Mouse (Mus musculus): Measurements from ENCODE around the gene Plxna1. TPM values are rescaled to one million over a fixed set of nuclear protein-coding genes. Genes with fewer than 3 reads are reported as not detected.

The Plxna1 gene
- polyA plus RNA-seq, 1 experiment from 2014 or later: 11.1 TPM

GRCm38 (mm10) chr6:89304375-89305058 is 57.9 kb downstream of the Plxna1 start:
- no peak for ATAC-seq (ENCODE audit: insufficient number of reproducible peaks, insufficient read depth, low FRiP score, low read depth)
- Histone ChIP-seq H3K4me3 (ENCODE audit: control insufficient read depth in 1 of 2, insufficient read depth in 1 of 2, low read depth in 1 of 2, low read length in 2 of 2) (no peak overlapping the region), H3K4me1 (ENCODE audit: control insufficient read depth in 2 of 2, insufficient read depth in 2 of 2, low read length in 2 of 2) (no peaks in the 10 kb centered on the region), H3K27ac (replicated peaks in 1 of 2; ENCODE audit: control insufficient read depth in 1 of 2, insufficient read depth in 1 of 2, low read depth in 2 of 2, low read length in 2 of 2) (no peak overlapping the region), H3K9ac (ENCODE audit: low read length) (no peak overlapping the region), H3K36me3 (ENCODE audit: control insufficient read depth, insufficient read depth, low read length) (no peaks in the 10 kb centered on the region), H3K9me3 (ENCODE audit: control insufficient read depth, low read length) (peaks cover 10% of the 10 kb centered on the region), H3K27me3 (ENCODE audit: control insufficient read depth, insufficient read depth, low read length) (no peaks in the 10 kb centered on the region), H3K4me2 (ENCODE audit: low read length) (no peak overlapping the region)
- WGBS: 68% methylated on average over 3 of the region's 3 CpGs

- Histone ChIP-seq H3K9ac (ENCODE audit: low read length) (no peak overlapping the region), H3K4me2 (ENCODE audit: low read length) (no peak overlapping the region), H3K9me3 (ENCODE audit: control insufficient read depth, low read length) (no peaks in the 10 kb centered on the region), H3K4me3 (ENCODE audit: control insufficient read depth in 1 of 2, insufficient read depth in 1 of 2, low read depth in 1 of 2, low read length in 2 of 2) (no peak overlapping the region), H3K27ac (replicated peaks in 1 of 2; ENCODE audit: control insufficient read depth in 1 of 2, insufficient read depth in 1 of 2, low read depth in 2 of 2, low read length in 2 of 2) (no peak overlapping the region), H3K36me3 (ENCODE audit: control insufficient read depth, insufficient read depth, low read length) (no peaks in the 10 kb centered on the region), H3K27me3 (ENCODE audit: control insufficient read depth, insufficient read depth, low read length) (no peaks in the 10 kb centered on the region), H3K4me1 (ENCODE audit: control insufficient read depth in 2 of 2, insufficient read depth in 2 of 2, low read length in 2 of 2) (no peaks in the 10 kb centered on the region)
- ATAC-seq (ENCODE audit: insufficient number of reproducible peaks, insufficient read depth, low FRiP score, low read depth): no peak
- WGBS: 73% methylated on average over 9 of the region's 9 CpGs
Measured at GRCm38 (mm10) chr6:89299818-89300217, 62.6 kb downstream of the Plxna1 start.

GRCm38 (mm10) chr6:89296909-89297695 is 65.3 kb downstream of the Plxna1 start:
- WGBS: 58% methylated on average over 15 of the region's 15 CpGs
- Histone ChIP-seq H3K4me3 (ENCODE audit: control insufficient read depth in 1 of 2, insufficient read depth in 1 of 2, low read depth in 1 of 2, low read length in 2 of 2) (no peak overlapping the region), H3K9ac (ENCODE audit: low read length) (no peak overlapping the region), H3K4me2 (ENCODE audit: low read length) (no peak overlapping the region), H3K27me3 (ENCODE audit: control insufficient read depth, insufficient read depth, low read length) (no peaks in the 10 kb centered on the region), H3K36me3 (ENCODE audit: control insufficient read depth, insufficient read depth, low read length) (no peaks in the 10 kb centered on the region), H3K27ac (replicated peaks in 1 of 2; ENCODE audit: control insufficient read depth in 1 of 2, insufficient read depth in 1 of 2, low read depth in 2 of 2, low read length in 2 of 2) (no peak overlapping the region), H3K4me1 (ENCODE audit: control insufficient read depth in 2 of 2, insufficient read depth in 2 of 2, low read length in 2 of 2) (no peaks in the 10 kb centered on the region), H3K9me3 (ENCODE audit: control insufficient read depth, low read length) (no peaks in the 10 kb centered on the region)
- no peak for ATAC-seq (ENCODE audit: insufficient number of reproducible peaks, insufficient read depth, low FRiP score, low read depth)

- H3K27ac ChIP-seq (replicated peaks in 1 of 2; ENCODE audit: control insufficient read depth in 1 of 2, insufficient read depth in 1 of 2, low read depth in 2 of 2, low read length in 2 of 2): no peak overlapping the region
- no peak for ATAC-seq (ENCODE audit: insufficient number of reproducible peaks, insufficient read depth, low FRiP score, low read depth)
- H3K4me1 ChIP-seq (ENCODE audit: control insufficient read depth in 2 of 2, insufficient read depth in 2 of 2, low read length in 2 of 2): no peaks in the 10 kb centered on the region
- no peak overlapping the region for H3K4me3 ChIP-seq (ENCODE audit: control insufficient read depth in 1 of 2, insufficient read depth in 1 of 2, low read depth in 1 of 2, low read length in 2 of 2)
- no peak overlapping the region for H3K9ac ChIP-seq (ENCODE audit: low read length)
- WGBS: 84% methylated on average over 8 of the region's 8 CpGs
- no peak overlapping the region for H3K4me2 ChIP-seq (ENCODE audit: low read length)
- H3K36me3 ChIP-seq (ENCODE audit: control insufficient read depth, insufficient read depth, low read length): no peaks in the 10 kb centered on the region
- no peaks in the 10 kb centered on the region for H3K27me3 ChIP-seq (ENCODE audit: control insufficient read depth, insufficient read depth, low read length)
- H3K9me3 ChIP-seq (ENCODE audit: control insufficient read depth, low read length): no peaks in the 10 kb centered on the region
Measured at GRCm38 (mm10) chr6:89296001-89296709, 66.3 kb downstream of the Plxna1 start.

GRCm38 (mm10) chr6:89294621-89295020 is 67.8 kb downstream of the Plxna1 start:
- Histone ChIP-seq H3K4me2 (ENCODE audit: low read length) (no peak overlapping the region), H3K27ac (replicated peaks in 1 of 2; ENCODE audit: control insufficient read depth in 1 of 2, insufficient read depth in 1 of 2, low read depth in 2 of 2, low read length in 2 of 2) (no peak overlapping the region), H3K4me3 (ENCODE audit: control insufficient read depth in 1 of 2, insufficient read depth in 1 of 2, low read depth in 1 of 2, low read length in 2 of 2) (no peak overlapping the region), H3K27me3 (ENCODE audit: control insufficient read depth, insufficient read depth, low read length) (no peaks in the 10 kb centered on the region), H3K9me3 (ENCODE audit: control insufficient read depth, low read length) (no peaks in the 10 kb centered on the region), H3K36me3 (ENCODE audit: control insufficient read depth, insufficient read depth, low read length) (no peaks in the 10 kb centered on the region), H3K9ac (ENCODE audit: low read length) (no peak overlapping the region), H3K4me1 (ENCODE audit: control insufficient read depth in 2 of 2, insufficient read depth in 2 of 2, low read length in 2 of 2) (peaks cover 0 to 2% of the 10 kb centered on the region in 2 experiments; a peak in 1 of 4 replicates)
- WGBS: 30% methylated on average over 1 of the region's 1 CpGs
- no peak for ATAC-seq (ENCODE audit: insufficient number of reproducible peaks, insufficient read depth, low FRiP score, low read depth)

- H3K27ac ChIP-seq (replicated peaks in 1 of 2; ENCODE audit: control insufficient read depth in 1 of 2, insufficient read depth in 1 of 2, low read depth in 2 of 2, low read length in 2 of 2): no peak overlapping the region
Measured at GRCm38 (mm10) chr6:89291494-89291893, 70.9 kb downstream of the Plxna1 start.

GRCm38 (mm10) chr6:89288156-89288555 is 74.3 kb downstream of the Plxna1 start:
- no peaks in the 10 kb centered on the region for H3K27me3 ChIP-seq (ENCODE audit: control insufficient read depth, insufficient read depth, low read length)

More at GRCm38 (mm10) chr6:89291494-89291893, 70.9 kb downstream of the Plxna1 start:
- H3K9ac ChIP-seq (ENCODE audit: low read length): no peak overlapping the region
- H3K4me1 ChIP-seq (ENCODE audit: control insufficient read depth in 2 of 2, insufficient read depth in 2 of 2, low read length in 2 of 2): peaks cover 3 to 6% of the 10 kb centered on the region in 2 experiments; a peak in 2 of 4 replicates
- H3K4me2 ChIP-seq (ENCODE audit: low read length): no peak overlapping the region
- no peaks in the 10 kb centered on the region for H3K9me3 ChIP-seq (ENCODE audit: control insufficient read depth, low read length)
- no peak for ATAC-seq (ENCODE audit: insufficient number of reproducible peaks, insufficient read depth, low FRiP score, low read depth)
- no peaks in the 10 kb centered on the region for H3K36me3 ChIP-seq (ENCODE audit: control insufficient read depth, insufficient read depth, low read length)
- whole genome bisulfite sequencing: 55% methylated on average over 7 of the region's 7 CpGs
- H3K27me3 ChIP-seq (ENCODE audit: control insufficient read depth, insufficient read depth, low read length): no peaks in the 10 kb centered on the region
- no peak overlapping the region for H3K4me3 ChIP-seq (ENCODE audit: control insufficient read depth in 1 of 2, insufficient read depth in 1 of 2, low read depth in 1 of 2, low read length in 2 of 2)

More at GRCm38 (mm10) chr6:89288156-89288555, 74.3 kb downstream of the Plxna1 start:
- H3K9me3 ChIP-seq (ENCODE audit: control insufficient read depth, low read length): 0 out of 2 replicates have a peak, but pooled peaks cover under 1% of the 10 kb centered on the region
- WGBS: 35% methylated on average over 6 of the region's 6 CpGs
- ATAC-seq (ENCODE audit: insufficient number of reproducible peaks, insufficient read depth, low FRiP score, low read depth): no peak
- peaks cover 4 to 6% of the 10 kb centered on the region in 2 experiments; a peak in 2 of 4 replicates for H3K4me1 ChIP-seq (ENCODE audit: control insufficient read depth in 2 of 2, insufficient read depth in 2 of 2, low read length in 2 of 2)
- no peak overlapping the region for H3K9ac ChIP-seq (ENCODE audit: low read length)
- no peak overlapping the region for H3K4me3 ChIP-seq (ENCODE audit: control insufficient read depth in 1 of 2, insufficient read depth in 1 of 2, low read depth in 1 of 2, low read length in 2 of 2)
- H3K4me2 ChIP-seq (ENCODE audit: low read length): no peak overlapping the region
- no peak overlapping the region for H3K27ac ChIP-seq (replicated peaks in 1 of 2; ENCODE audit: control insufficient read depth in 1 of 2, insufficient read depth in 1 of 2, low read depth in 2 of 2, low read length in 2 of 2)
- H3K36me3 ChIP-seq (ENCODE audit: control insufficient read depth, insufficient read depth, low read length): no peaks in the 10 kb centered on the region

All from heart, embryonic 14.5 days (tissue).